Mouse (Mus musculus) lung, postnatal 4 days (tissue): ENCODE data around the gene Dner.

Experiments used
- DNase-seq, 2 experiments: peaks; one replicate each; pipeline ENCODE4 v3.0.0; 2021

Gene Dner

DNA sequence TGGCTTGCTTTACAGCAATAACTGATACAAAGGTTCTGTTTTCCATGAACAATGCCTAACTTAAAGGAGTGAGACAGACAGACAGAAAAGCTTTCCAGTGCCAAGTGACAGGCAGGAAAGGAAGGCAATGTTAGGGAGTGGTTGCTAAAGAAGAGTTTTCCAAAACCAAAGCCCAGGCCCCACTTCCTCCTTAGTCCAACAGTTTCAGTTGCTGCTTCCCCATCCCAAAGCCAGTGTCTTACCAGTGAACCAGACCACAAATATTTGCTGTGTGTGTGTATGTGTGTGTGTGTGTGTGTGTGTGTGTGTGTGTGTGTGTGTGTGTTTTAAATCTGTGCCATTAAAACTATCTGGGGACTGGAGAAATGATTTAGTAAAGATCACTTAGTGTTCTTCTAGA lies 258.5 kb downstream of the Dner start:
- DNase-seq = no peak

- peak in 1 of 2 experiments; percentile 4 for DNase-seq
These were observed 259.7 kb downstream of the Dner start for GRCm38 (mm10) chr1:84436281-84436680.

- DNase-seq = peak in 1 of 2 experiments; percentile 2
These were observed 262.6 kb downstream of the Dner start for GRCm38 (mm10) chr1:84433291-84433980.

- DNase-seq = no peak
These were observed 263.7 kb downstream of the Dner start for GRCm38 (mm10) chr1:84432311-84432710.

DNA sequence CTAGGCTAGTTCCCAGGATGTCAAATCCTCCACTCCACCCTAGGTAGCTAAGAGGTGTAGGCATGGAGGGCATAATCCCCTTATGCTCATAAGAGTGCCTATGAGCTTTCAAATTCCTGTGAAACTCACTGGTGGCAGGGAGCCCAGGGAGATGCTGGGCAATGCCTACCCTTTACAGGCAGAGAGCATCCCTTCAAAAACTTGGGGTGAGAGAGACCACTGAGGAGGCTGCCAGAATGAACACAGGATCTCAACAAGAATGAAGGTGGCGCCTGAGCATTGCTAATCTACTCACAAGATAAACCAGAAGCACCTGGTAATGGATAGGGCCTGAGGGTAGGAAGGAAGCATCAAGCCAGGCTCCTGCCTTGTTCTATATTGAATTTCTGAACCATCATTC lies 267.7 kb downstream of the Dner start:
- DNase-seq = no peak

DNA sequence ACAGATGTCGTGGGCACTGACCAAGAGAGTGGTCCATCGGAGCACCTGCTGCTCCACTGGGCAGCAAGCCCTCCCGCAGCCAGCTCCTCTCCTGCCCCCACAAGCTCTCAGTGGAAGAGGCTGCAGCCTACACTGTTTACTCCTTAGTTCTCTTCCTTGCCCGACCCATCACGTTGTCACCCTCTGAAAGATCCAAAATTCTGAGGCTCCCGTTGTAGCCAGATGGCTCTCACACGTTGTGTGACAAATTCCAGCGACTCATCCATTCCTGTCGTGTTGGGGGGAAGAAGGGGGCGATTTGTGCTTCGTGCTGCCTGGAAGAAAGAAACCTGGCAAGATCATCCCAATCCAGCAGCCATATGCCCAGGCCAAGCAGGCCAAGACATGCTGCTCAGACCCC lies 268.3 kb downstream of the Dner start:
- no peak for DNase-seq

GRCm38 (mm10) chr1:84426679-84427078 lies 269.3 kb downstream of the Dner start:
- DNase-seq = no peak

DNA sequence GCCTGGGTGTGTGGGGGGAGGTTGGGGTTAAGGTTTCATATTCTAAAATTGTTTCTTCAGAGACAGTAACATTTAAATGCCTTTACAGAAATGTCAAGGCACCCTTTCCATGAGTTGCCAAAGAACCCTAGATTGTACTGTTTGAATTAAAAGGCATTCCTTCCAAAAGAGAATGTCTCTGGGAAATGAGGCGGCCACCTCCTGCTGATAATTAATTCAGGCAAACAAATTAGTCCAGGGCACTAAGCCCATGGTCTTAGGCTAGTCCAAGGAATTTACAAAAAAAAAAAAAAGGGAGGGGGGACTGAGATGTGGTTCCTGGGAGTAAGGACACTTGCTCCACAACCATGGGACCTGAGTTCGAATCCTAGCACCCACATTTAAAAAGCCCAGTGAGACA lies 273.1 kb downstream of the Dner start:
- no peak for DNase-seq

- DNase-seq = no peak
These were observed 274.2 kb downstream of the Dner start for GRCm38 (mm10) chr1:84421845-84422244.

- no peak for DNase-seq
These were observed 276.6 kb downstream of the Dner start for GRCm38 (mm10) chr1:84419416-84419815.

GRCm38 (mm10) chr1:84418511-84418910 lies 277.5 kb downstream of the Dner start:
- no peak for DNase-seq

DNA sequence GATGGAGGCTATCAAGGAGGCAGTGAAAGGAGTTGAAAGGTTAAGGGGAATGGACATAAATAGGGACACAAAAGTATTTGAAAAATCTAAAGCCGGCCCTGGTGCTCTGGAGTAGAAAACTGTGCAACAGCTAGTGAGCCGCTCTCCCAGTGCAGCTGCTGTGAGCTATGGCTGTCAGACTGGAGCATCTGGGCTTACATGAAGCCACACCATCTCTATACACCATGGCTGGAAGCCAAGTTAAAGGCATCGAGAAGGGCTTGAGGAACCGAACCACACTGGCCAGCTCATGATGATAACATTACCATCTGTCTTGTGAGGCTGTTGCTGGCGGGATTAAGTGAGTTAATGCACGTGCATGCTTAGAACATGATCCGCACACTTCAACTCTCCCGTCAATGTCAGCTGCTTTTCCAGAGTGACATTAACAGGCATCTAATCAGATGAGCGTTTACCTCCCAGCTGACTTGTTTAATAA lies 278.2 kb downstream of the Dner start:
- peak in 1 of 2 experiments; percentile 66 for DNase-seq

DNA sequence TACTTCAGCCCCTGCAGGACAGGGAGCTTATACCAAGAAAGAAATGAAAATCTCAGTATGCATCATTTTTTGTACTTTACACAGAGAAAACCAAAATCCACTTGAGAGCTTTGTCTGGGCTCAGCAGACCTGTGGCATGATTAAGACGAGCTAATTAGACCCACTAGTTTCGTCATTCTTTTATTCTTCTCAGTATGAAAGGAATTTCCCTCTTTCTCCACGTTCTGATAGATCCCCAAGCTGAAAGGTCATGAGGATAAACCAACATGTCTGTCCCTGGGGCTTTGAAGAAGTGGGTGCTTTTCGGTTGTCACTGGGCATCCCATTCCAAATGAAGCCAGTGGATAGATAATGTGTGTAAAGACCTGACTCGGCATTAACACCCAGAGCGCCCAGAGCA lies 278.7 kb downstream of the Dner start:
- no peak for DNase-seq

DNA sequence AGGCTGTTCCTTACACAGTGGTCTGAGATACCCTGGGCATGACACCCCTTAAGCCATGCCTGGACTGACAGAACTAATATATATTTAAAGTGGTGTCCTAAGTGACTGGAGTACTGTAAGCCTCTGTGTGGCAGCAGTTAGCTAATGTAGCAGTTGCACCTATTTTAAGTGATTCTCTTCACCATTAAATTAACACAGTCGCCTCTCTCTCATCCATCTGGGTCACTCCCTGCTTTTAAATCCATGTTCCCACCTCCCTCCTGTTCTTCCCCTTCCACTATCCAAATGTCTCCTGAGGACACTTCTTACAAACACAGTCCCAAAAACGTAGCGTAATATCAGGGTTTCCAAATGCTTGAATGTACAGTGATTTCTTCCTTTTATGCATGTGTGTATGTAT lies 281.6 kb downstream of the Dner start:
- DNase-seq = no peak

GRCm38 (mm10) chr1:84409514-84409913 lies 286.5 kb downstream of the Dner start:
- DNase-seq = no peak

DNA sequence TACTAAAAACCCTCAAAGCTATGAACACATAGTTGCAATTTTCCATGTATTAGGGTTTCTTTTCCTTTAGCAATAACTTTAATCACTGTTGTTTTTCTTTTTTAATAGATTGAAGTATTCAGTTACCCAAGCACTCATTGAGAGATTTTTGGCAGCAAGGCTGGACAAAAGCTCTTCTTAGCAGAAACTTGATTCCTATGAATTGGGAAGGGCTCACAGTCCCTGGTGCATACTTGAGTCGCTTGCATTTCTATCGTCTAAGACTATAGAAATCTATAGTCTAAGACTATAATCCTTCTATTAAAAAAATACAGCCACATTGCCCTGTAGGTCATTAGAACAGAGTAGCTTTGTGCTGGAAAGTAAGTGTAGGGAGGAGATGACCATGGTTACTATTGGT lies 287.1 kb downstream of the Dner start:
- DNase-seq = no peak

GRCm38 (mm10) chr1:84406891-84407290 lies 289.1 kb downstream of the Dner start:
- DNase-seq = peak; percentile 49 to 67

GRCm38 (mm10) chr1:84405551-84406290 lies 290.3 kb downstream of the Dner start:
- DNase-seq = no peak

- peak in 1 of 2 experiments; percentile 50 for DNase-seq
These were observed 291.1 kb downstream of the Dner start for GRCm38 (mm10) chr1:84404880-84405279.

- no peak for DNase-seq
These were observed 293.9 kb downstream of the Dner start for GRCm38 (mm10) chr1:84402154-84402553.

DNA sequence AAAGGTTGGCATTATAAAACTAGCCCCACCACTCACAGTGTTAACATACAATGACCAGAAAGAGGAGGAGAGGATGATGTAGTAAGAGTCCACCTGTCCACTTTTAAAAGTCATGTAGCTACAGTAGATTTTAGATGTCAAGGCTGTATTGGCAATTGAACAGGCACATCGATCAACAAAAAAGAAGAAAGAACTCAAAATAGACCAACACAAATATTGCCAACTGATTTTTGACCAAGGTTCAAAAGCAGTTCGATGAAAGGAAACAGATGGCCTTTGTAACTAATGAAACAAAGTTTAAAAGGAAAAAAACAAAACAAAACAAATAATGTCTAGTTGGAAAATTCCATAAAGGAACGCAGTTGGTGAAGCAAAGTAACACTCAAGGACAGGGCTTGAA lies 296.4 kb downstream of the Dner start:
- DNase-seq = no peak

GRCm38 (mm10) chr1:84399118-84399517 lies 296.9 kb downstream of the Dner start:
- no peak for DNase-seq

GRCm38 (mm10) chr1:84396787-84397186 lies 299.2 kb downstream of the Dner start:
- no peak for DNase-seq

DNA sequence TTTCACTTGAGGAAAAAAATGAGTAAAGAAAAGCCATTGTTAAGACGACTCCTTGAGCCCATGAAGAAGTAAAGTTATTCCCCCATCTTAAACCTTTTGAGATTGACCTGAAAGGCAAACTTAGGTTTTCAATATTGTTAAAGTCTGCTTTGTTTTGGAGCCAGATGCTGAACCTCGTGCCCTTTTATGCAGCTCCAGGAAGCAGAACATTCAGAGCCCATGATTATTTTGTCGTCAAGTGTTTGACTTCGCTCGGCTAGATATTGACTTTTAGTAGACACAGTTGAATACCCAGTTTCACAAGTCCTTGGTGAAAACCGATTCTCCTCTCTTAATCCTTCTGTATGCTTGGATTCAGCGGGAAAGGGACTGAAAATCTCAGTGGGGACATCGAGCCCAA lies 300.1 kb downstream of the Dner start:
- DNase-seq = no peak
